Mouse (Mus musculus) yolk sac, embryonic 10.5 days (tissue): Measurements from ENCODE around the gene Dgkb.

ENCODE experiments used
- DNase-seq: peaks from one replicate; pipeline ENCODE4 v3.0.0-alpha.2; 2017; ENCODE audit warnings: low spot score

Dgkb gene

GRCm38 (mm10) chr12:37996417-37996946 is 179.0 kb downstream of the Dgkb start:
- no peak for DNase-seq

- DNase-seq, result no peak
Measured at GRCm38 (mm10) chr12:38017674-38018073, 200.1 kb downstream of the Dgkb start.

DNA sequence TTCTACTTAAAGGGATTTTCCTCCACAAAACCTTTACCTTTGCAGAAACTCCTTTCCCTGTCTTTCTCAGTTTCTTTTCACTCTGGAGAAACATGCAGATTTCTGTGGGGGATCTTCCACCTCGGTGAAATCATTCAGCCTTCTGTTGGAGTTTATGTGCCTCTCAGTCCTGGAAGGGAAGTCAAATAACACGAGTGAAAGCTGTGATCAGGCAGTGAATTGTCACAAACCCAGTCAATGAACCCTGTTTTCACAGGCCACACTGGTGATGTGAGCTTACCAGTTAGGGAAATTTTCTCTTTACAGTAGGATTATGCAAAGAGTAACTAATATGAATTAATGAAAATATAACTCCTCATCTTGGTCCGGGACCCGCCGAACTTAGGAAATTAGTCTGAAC is 229.7 kb downstream of the Dgkb start:
- DNase-seq, result no peak

GRCm38 (mm10) chr12:38088224-38088623 is 270.7 kb downstream of the Dgkb start:
- no peak for DNase-seq

DNA sequence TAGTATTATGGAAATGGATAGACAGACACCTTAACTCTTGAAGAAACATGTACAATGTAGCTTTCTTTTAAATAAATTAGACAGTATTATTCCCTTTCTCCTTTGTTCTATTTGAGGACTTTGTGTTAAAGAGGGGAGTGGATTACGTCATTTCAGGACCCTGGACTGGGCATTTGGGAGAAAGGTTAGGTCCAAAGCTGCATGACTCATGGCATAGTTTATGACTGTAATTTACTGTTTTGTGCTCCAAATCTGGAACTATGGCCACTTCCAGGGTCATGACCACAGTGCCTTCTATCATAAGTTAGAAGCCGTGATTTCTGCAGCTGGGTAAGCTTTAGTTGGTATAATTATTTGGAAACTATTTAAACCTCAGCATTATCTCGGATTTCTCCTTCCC is 294.4 kb downstream of the Dgkb start:
- DNase-seq, result no peak

- DNase-seq, result no peak
Measured at GRCm38 (mm10) chr12:38114990-38115615, 297.6 kb downstream of the Dgkb start.

- DNase-seq, result no peak
Measured at GRCm38 (mm10) chr12:38123524-38123923, 306.0 kb downstream of the Dgkb start.

- DNase-seq, result no peak
Measured at GRCm38 (mm10) chr12:38125297-38125696, 307.8 kb downstream of the Dgkb start.

DNA sequence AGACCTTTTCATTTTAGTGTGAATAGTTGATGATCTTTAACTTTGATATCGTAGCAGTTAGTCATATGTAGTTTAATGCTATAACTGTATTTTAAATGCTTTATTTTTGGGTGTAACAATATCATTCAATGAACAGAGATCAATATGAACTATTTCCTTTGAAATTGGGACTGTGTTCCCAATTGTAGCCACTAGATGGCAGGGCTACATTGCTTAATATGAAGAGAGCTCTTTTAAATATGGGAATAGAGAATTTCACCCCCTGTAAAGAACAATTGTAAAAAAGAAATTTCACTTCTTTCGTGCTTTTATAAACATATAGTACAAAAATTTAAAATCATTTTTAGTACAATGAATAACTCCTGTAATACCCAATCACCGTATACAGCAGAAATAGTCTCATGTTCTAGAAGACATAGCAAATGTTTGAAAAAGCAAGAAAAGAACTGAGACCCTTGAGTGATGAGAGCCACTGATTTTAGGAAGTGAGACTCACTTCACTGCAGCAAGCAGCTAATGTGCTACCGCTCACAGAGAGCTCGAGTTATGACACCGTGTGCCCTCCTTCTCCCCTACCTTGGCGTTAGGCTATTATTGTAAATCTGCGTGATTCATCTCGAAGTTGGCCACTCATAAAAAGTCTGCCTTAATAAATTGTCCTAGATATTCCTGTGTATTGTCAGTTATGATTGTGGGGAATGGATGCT is 312.8 kb downstream of the Dgkb start:
- no peak for DNase-seq

GRCm38 (mm10) chr12:38136379-38136778 is 318.9 kb downstream of the Dgkb start:
- DNase-seq, result no peak

DNA sequence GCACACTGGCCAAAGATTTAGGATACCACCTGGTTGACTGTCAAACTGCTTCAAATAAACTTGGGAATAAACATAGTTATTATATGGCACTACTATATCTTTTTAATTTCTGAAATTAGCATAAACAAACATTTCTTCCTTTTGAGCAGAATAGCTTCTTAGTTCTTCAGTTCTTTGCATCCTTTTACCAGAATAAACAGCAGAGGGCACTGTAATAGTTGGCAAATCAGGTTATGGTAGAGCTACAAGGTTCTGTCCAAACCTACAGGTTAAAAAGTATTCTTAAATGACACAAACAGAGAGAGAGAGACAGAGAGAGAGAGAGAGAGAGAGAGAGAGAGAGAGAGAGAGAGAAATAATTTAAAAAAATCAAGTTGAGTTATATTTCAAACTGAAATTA is 322.5 kb downstream of the Dgkb start:
- DNase-seq, result no peak

- no peak for DNase-seq
Measured at GRCm38 (mm10) chr12:38232665-38233064, 415.1 kb downstream of the Dgkb start.

DNA sequence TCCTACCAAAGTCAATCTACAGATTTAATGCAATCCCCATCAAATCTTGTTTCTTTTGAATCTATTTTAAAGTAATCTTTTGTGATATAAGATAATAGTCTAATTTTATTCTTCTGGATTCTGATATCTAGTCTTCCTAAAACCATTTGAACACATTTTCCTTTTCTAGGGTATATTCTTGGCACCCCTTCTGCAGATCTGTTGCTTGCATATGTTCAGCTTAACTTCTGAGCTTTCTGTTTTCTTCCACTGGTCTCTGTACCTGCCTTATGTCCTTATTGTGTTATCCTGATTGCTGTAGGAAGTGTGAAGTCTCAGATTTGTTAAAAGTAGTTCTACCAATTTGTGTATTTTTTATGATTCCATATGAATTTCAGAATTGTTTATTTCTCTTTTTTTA is 451.3 kb downstream of the Dgkb start:
- DNase-seq, result no peak

- no peak for DNase-seq
Measured at GRCm38 (mm10) chr12:38301497-38301896, 484.0 kb downstream of the Dgkb start.

- DNase-seq, result no peak
Measured at GRCm38 (mm10) chr12:38303841-38304240, 486.3 kb downstream of the Dgkb start.

DNA sequence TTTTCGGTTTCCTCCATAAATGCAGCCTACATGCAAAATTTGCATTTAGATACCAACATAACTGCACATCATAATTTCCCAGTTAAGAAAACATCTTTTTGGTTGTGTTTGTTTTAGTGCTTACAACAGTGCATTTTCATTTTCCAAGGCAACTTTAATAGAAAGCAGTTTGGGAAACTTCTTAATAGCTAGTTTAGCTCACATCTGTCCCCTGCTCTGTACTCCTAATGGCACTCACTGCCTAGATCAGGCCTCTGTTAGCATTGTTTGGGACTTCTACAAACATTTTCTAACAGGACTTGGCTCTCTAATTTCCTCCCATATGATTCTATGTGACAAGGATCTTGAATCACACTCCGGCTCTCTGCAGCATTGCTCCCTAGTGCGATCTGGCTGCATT is 486.7 kb downstream of the Dgkb start:
- no peak for DNase-seq

DNA sequence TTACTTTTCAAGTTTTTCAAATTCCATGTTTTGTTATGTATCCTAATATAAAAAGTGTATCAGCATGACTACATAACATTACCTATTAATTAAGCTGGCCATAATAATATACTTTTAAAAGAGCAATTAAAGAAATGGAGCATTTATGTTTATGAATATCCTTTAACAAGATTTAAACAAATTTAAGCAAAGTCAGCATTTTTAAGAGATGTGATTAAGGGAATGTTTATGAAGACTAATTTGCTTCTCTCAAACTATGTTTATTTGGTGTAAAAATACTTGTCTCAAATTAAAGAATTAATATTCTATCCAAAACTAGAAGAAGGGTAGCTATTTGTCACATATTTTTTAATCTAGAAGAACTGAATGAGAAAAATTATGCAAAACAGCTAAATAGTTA is 492.4 kb downstream of the Dgkb start:
- no peak for DNase-seq

DNA sequence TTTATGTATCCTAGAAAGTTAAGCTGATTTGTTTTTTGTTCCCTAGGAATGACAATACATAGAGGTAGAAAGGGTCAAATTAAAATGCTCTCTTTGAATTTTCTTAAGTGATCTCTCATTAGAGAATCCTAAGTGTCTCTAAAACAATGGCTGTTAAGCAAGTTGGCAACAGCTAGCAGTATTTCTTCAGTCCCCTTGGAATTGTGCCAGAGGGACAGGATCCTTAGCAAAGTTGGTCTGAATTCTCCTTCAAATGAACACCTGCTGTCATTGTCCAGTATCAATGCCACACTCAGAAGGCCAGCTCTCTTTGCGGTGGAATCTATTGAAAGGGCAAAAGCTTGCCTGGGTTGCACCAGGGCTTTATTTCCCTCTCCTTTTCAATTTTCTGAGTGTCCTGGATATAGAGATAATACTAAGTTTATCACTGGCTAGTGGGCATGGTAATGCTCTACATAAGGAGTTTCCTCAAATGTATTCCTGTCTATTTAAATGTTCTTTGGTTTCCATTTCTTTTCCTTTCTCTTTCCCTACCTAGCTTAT is 510.3 kb downstream of the Dgkb start:
- DNase-seq, result no peak

DNA sequence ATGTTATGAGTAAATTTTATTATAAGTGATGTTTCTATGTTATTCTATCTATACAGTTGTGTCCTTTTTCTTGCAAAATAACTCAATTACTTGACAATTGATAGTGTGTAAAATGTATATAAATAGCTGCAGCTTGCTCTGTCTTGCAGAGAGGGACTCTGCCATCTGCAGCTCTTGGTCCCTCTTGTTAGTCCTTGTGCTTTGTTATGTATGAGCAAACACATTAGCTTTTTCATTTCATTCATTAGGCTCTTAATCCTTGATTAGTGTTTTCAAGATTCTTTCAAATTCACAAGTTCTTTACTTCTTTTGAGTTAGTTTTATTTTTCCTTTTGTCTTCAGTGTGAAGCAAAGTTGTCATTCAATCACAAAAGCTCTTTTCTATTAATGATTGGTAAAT is 511.3 kb downstream of the Dgkb start:
- no peak for DNase-seq

DNA sequence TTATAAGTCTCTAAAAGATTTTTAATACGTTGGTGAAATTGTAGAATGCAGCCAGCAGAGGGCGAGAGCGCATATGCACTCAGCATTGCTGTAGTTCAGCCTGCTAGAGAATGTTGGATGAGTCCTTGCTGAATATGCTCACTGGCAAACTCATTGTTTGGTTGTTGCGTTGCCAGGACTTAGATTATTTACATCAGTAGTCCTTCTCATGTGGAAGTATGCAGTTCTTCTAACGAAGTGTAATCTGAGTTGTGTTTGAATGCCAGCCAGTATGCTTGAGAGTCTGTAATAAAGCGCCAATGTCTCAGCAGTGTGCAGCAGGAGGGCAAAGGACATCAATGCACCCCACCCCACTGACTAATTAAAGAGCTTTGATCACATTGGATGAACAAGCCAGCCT is 525.1 kb downstream of the Dgkb start:
- DNase-seq, result no peak

- DNase-seq, result no peak
Measured at GRCm38 (mm10) chr12:38352481-38352880, 535.0 kb downstream of the Dgkb start.

DNA sequence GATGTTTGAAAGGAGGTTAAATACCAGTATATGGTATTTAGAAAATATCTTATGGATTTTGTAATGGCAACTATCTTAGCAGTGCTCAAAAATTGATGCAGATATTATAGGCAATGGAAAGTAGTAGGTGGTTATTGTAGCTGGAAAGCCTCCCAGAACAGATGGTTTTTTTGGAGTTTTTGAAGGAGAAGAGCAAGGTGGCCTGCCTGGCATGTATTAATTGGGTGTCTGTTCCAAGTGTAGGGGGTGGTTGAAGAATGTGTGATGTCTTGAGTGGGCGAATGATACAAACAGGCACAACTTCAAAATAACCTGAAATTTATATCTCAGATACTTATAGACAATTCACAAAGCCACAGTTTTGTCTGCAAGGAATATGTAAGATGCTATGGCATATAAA is 538.9 kb downstream of the Dgkb start:
- DNase-seq, result no peak

DNA sequence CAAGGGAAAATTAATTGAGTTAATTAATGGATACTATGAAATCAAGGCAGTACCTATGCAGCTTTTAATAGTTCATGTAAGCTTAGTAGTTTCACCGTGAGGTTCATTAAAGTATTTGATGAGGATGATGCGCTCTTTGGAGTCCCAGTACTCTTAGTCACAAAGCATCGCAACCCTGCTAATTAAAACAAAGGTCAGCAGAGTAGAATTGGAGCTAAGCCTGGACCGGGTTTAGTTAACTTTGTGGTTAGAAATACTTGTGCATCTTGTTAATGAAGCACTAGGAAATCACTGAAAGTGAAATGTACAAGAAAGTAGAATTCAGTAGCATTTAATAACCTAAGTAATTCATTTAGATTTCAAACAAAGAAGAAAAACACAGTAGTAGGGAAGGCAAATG is 544.0 kb downstream of the Dgkb start:
- no peak for DNase-seq

- DNase-seq, result no peak
Measured at GRCm38 (mm10) chr12:38371597-38371996, 554.1 kb downstream of the Dgkb start.
